Mouse (Mus musculus): Measurements from ENCODE around the gene Galnt2.

Galnt2 gene

GRCm38 (mm10) chr8:124306574-124306973, 75.4 kb downstream of the Galnt2 start:
- in situ Hi-C loops (cut with MboI; ENCODE audit: low pct_unique_long_range_greater_than_20kb in 1 of 2, low sequenced_read_pairs in 2 of 2, unreplicated experiment in 1 of 2) = no loop called here

- in situ Hi-C loops (cut with MboI; ENCODE audit: low pct_unique_long_range_greater_than_20kb in 1 of 2, low sequenced_read_pairs in 2 of 2, unreplicated experiment in 1 of 2) = no loop called here
Observed at GRCm38 (mm10) chr8:124307700-124308099, 76.5 kb downstream of the Galnt2 start.

GRCm38 (mm10) chr8:124310509-124310908, 79.3 kb downstream of the Galnt2 start:
- in situ Hi-C loops (cut with MboI; ENCODE audit: low pct_unique_long_range_greater_than_20kb in 1 of 2, low sequenced_read_pairs in 2 of 2, unreplicated experiment in 1 of 2) = no loop called here

- in situ Hi-C loops (cut with MboI; ENCODE audit: low pct_unique_long_range_greater_than_20kb in 1 of 2, low sequenced_read_pairs in 2 of 2, unreplicated experiment in 1 of 2) = no loop called here
Observed at GRCm38 (mm10) chr8:124311111-124311510, 79.9 kb downstream of the Galnt2 start.

- in situ Hi-C loops (cut with MboI; ENCODE audit: low pct_unique_long_range_greater_than_20kb in 1 of 2, low sequenced_read_pairs in 2 of 2, unreplicated experiment in 1 of 2) = no loop called here
Observed at GRCm38 (mm10) chr8:124311723-124312122, 80.5 kb downstream of the Galnt2 start.

GRCm38 (mm10) chr8:124312228-124312627, 81.0 kb downstream of the Galnt2 start:
- in situ Hi-C loops (cut with MboI; ENCODE audit: low pct_unique_long_range_greater_than_20kb in 1 of 2, low sequenced_read_pairs in 2 of 2, unreplicated experiment in 1 of 2) = no loop called here

GRCm38 (mm10) chr8:124314803-124315202, 83.6 kb downstream of the Galnt2 start:
- in situ Hi-C loops (cut with MboI; ENCODE audit: low pct_unique_long_range_greater_than_20kb in 1 of 2, low sequenced_read_pairs in 2 of 2, unreplicated experiment in 1 of 2) = no loop called here

GRCm38 (mm10) chr8:124316466-124317136, 85.4 kb downstream of the Galnt2 start:
- in situ Hi-C loops (cut with MboI; ENCODE audit: low pct_unique_long_range_greater_than_20kb in 1 of 2, low sequenced_read_pairs in 2 of 2, unreplicated experiment in 1 of 2) = no loop called here

- in situ Hi-C loops (cut with MboI; ENCODE audit: low pct_unique_long_range_greater_than_20kb in 1 of 2, low sequenced_read_pairs in 2 of 2, unreplicated experiment in 1 of 2) = no loop called here
Observed at GRCm38 (mm10) chr8:124317191-124317682, 86.0 kb downstream of the Galnt2 start.

GRCm38 (mm10) chr8:124317821-124318220, 86.6 kb downstream of the Galnt2 start:
- in situ Hi-C loops (cut with MboI; ENCODE audit: low pct_unique_long_range_greater_than_20kb in 1 of 2, low sequenced_read_pairs in 2 of 2, unreplicated experiment in 1 of 2) = no loop called here

- in situ Hi-C loops (cut with MboI; ENCODE audit: low pct_unique_long_range_greater_than_20kb in 1 of 2, low sequenced_read_pairs in 2 of 2, unreplicated experiment in 1 of 2) = no loop called here
Observed at GRCm38 (mm10) chr8:124318612-124319315, 87.6 kb downstream of the Galnt2 start.

- in situ Hi-C loops (cut with MboI; ENCODE audit: low pct_unique_long_range_greater_than_20kb in 1 of 2, low sequenced_read_pairs in 2 of 2, unreplicated experiment in 1 of 2) = no loop called here
Observed at GRCm38 (mm10) chr8:124319316-124319652, 88.1 kb downstream of the Galnt2 start.

- in situ Hi-C loops (cut with MboI; ENCODE audit: low pct_unique_long_range_greater_than_20kb in 1 of 2, low sequenced_read_pairs in 2 of 2, unreplicated experiment in 1 of 2) = no loop called here
Observed at GRCm38 (mm10) chr8:124321227-124321840, 90.1 kb downstream of the Galnt2 start.

GRCm38 (mm10) chr8:124323356-124323755, 92.2 kb downstream of the Galnt2 start:
- in situ Hi-C loops (cut with MboI; ENCODE audit: low pct_unique_long_range_greater_than_20kb in 1 of 2, low sequenced_read_pairs in 2 of 2, unreplicated experiment in 1 of 2) = no loop called here

- in situ Hi-C loops (cut with MboI; ENCODE audit: low pct_unique_long_range_greater_than_20kb in 1 of 2, low sequenced_read_pairs in 2 of 2, unreplicated experiment in 1 of 2) = no loop called here
Observed at GRCm38 (mm10) chr8:124328259-124328658, 97.1 kb downstream of the Galnt2 start.

GRCm38 (mm10) chr8:124329690-124330089, 98.5 kb downstream of the Galnt2 start:
- in situ Hi-C loops (cut with MboI; ENCODE audit: low pct_unique_long_range_greater_than_20kb in 1 of 2, low sequenced_read_pairs in 2 of 2, unreplicated experiment in 1 of 2) = no loop called here

- in situ Hi-C loops (cut with MboI; ENCODE audit: low pct_unique_long_range_greater_than_20kb in 1 of 2, low sequenced_read_pairs in 2 of 2, unreplicated experiment in 1 of 2) = no loop called here
Observed at GRCm38 (mm10) chr8:124330433-124330832, 99.2 kb downstream of the Galnt2 start.

- in situ Hi-C loops (cut with MboI; ENCODE audit: low pct_unique_long_range_greater_than_20kb in 1 of 2, low sequenced_read_pairs in 2 of 2, unreplicated experiment in 1 of 2) = no loop called here
Observed at GRCm38 (mm10) chr8:124331094-124331493, 99.9 kb downstream of the Galnt2 start.

- in situ Hi-C loops (cut with MboI; ENCODE audit: low pct_unique_long_range_greater_than_20kb in 1 of 2, low sequenced_read_pairs in 2 of 2, unreplicated experiment in 1 of 2) = no loop called here
Observed at GRCm38 (mm10) chr8:124331706-124332105, 100.5 kb downstream of the Galnt2 start.

GRCm38 (mm10) chr8:124336302-124336701, 105.1 kb downstream of the Galnt2 start:
- in situ Hi-C loops (cut with MboI; ENCODE audit: low pct_unique_long_range_greater_than_20kb in 1 of 2, low sequenced_read_pairs in 2 of 2, unreplicated experiment in 1 of 2) = no loop called here

All from mouse embryonic stem cell (cell line).